Mouse (Mus musculus) left cerebral cortex, adult 9 months (tissue): ENCODE measurements at regions not wholly inside any gene's neighbourhood (a gene's known extent, or its start where the extent isn't known, plus 50 kb on each side); places are given as distances from the start of the nearest gene placed in this dataset.
"Not testable (repeated sequence)": the region's sequence is repeated elsewhere in the genome, so short reads cannot be mapped to it uniquely, and the experiment has no call there.

Experiments
- DNase-seq, 2 experiments: peaks; one replicate each; pipeline ENCODE4 v3.0.0; 2022; ENCODE audit warnings: low spot score in 2 of 2

DNA sequence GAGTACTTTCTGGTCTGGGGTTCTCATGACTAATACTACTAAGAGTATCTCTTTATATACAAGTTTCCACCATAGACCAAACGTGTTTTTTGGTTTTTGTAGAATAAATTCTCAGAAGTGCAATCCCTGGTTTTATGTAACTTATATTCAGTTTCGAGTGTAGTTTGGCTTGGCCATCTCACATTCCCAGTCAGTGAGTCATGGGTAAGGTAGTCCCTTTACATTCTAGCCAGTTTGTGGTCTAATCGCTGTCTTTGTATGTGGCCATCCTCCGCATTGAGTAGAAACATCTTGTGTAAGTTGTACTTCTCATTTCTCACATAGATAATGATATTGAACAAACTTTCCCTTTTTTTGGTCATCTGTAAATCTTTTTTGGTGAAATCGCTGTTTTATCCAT, 88.3 kb downstream of the Anxa5 start:
- DNase-seq, result no peak

- DNase-seq, result no peak
Measured at GRCm38 (mm10) chr3:36383438-36383945, 92.2 kb downstream of the Anxa5 start.

GRCm38 (mm10) chr3:36381621-36382193, 94.0 kb downstream of the Anxa5 start:
- peak; percentile 22 to 51 for DNase-seq

- DNase-seq, result peak; percentile 11 to 29
Measured at GRCm38 (mm10) chr3:36375722-36376121, 100.0 kb downstream of the Anxa5 start.

DNA sequence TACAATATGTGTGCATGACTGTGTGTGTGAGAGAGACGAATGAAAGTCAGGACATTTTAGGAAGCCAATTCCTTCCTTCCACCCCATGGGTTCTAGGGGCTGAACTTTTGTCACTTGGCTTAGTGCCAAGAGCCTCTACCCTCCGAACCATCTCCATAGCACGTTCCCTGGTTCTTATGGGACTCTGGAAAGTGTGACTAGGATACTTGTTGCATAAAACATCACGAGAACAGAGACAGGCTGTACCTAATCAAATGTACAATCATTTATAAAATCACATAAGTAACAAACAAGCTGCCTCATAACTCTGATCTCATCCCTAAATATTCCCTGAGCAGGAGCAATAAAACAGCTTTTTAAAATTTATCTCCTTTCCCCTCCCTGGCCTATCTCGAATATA, 100.8 kb downstream of the Anxa5 start:
- DNase-seq, result no peak

- no peak for DNase-seq
Measured at GRCm38 (mm10) chr3:36360933-36361332, 114.8 kb downstream of the Anxa5 start.

DNA sequence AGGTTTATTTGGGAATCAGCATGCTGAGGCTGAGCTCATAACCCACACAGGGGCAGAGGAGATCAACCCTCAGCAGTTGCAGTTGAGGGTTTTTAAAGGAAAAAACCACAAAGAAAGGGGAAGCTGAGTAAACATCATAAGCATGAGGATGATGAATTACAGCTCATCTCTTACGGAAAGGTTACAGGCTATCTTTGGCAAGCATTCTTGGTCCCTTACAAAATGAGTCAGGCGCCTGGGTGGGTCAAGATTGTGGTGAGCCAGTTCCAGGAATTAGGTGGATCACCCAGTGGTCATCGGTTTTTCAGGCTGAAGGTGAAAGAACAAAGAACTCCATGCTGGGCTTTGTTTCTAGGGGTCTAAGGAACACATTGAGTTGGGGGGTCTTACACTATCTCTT, 121.5 kb downstream of the Anxa5 start:
- DNase-seq, result not testable (repeated sequence)

GRCm38 (mm10) chr3:36352032-36352742, 123.5 kb downstream of the Anxa5 start:
- peak in 1 of 2 experiments; percentile 11 for DNase-seq

DNA sequence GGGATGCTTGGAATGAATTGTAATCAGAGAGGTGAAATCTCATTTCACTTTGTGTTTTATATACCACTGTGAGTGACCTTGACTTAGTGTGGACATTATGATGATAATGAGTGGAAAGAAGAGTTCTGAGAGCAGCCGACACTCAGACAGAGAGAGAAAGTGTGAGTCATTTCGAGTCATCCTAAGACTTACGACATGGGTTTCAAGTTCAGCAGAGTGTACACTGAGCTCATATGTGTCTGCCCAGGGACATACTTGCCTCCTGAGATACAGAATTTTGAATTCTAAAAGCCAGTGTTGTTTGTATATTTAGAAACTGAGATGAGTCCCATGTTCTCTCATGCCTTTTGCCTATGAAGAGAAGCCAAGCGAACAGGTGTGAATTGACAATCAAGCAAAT, 126.6 kb downstream of the Anxa5 start:
- DNase-seq, result no peak

GRCm38 (mm10) chr3:36340889-36341533, 118.9 kb upstream of the Qrfpr start:
- DNase-seq, result peak; percentile 51 to 80

DNA sequence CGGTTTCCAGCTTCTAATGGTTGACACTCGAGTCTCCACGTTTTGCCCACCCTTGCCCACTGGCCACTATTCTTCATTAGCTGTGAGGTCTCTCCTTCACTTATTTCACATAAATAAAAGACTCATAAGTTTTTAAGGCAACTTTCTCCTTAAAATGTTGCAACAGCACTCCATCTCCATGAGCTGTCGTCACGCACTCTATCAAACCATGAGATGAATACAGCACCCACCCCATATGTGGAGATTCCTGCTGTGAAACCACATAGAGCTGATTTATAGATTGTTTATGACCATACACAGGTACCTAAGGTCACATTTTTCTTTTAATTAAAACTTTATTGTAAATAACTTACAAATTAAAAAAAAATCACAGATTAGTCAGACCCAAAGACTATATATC, 117.5 kb upstream of the Qrfpr start:
- no peak for DNase-seq

- no peak for DNase-seq
Measured at GRCm38 (mm10) chr3:36334279-36334678, 112.2 kb upstream of the Qrfpr start.

- no peak for DNase-seq
Measured at GRCm38 (mm10) chr3:36332016-36332415, 109.9 kb upstream of the Qrfpr start.

- no peak for DNase-seq
Measured at GRCm38 (mm10) chr3:36330656-36331055, 108.5 kb upstream of the Qrfpr start.

DNA sequence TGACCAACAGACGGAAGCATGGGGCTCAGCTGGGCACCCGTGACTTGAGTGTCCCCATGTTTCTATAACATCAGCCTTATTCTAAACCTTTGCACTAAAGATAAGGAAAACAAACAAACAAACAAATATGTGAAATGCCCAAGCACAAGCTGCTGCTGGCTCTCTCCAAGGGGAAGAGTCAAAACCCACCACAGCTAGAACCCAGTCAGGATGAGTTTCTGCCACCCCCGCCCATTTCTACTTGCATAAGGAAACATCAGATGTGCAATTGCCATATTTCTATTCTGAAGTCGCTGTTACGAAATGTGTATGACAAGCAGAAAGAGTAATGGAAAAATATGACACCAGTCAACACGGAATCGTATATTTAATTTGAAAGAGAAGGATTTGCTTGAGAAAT, 107.5 kb upstream of the Qrfpr start:
- no peak for DNase-seq

DNA sequence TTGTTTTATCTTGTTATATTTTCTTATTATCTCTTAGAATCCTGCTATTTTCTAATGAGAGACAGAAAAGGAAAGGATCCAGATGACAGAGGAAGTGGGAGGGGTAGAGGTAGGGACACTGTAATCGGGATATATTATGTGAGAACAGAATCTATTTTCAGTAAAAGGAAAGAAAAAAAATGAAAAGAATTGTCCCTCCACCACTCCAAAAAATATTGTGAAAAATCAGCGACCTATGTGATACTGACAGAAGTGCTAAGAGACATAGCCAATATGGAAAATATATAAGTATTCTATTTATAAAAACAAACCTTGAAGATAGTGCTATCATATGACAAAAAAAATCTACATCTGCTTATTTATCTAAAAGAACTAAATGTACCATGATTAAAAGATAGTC, 106.8 kb upstream of the Qrfpr start:
- DNase-seq, result no peak

DNA sequence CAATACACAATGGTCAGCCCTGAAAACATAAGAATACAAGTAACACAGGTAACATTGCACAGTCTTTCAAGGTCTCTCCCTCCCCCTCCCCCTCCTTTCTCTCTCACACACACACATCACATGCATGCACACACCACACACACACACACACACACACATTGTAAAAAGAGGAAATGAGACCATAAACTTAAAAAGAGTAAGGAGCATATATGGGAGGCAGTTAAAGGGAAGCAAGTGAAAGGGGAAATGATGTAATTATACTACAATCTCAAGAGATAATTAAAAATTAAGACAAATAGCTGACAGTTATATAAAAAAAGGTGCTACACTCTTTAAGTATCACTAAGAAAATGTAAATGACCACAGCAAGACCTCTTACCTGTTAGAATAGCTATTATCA, 96.5 kb upstream of the Qrfpr start:
- DNase-seq, result no peak

DNA sequence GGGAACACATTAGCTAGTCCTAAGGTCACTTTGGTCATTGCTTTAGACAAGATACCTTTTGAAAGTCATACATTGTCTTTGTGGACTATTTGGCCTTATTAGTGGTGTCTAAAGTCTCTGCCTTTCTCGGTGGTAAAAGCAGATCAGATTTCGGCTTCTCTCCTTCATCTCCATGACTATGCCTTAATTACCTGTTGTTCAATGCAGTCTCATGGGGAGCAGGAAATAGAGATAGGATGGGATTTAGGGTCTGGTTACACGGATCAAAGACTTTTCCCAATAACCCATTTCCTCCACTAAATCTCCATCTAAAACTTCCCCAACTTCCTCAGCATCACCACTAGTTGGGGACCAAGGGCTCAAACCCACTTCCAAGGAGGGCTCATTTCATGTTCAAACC, 89.2 kb upstream of the Qrfpr start:
- DNase-seq, result no peak

DNA sequence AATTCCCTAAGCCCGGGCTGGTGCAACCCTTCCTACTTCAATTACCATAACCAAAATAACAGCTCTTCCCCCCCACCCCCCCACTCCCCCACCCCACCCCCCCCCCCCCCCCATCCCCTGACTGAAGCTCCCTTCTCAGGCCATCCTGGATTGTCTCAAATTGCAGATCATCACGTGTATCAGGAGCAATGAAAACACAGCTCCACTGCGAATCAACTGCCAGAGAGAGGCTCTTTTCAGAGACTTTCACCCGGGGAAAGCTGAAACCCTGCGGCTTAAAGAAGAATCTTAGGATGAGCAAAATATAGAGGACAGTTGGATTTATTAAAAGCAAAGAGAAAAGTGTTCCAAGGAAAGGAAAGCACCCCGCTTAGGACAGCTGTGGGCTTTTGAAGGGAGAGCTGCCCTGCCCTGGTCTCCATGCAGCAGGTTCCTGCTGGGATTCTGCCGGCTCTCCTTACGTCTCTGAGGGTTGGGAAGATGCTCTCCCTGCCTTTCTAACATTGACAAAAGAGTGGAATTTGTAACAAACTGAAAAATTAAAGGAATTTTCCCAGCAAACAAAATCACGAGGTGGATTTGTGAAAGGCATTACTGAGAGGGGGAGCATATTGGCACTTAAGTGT, 88.6 kb upstream of the Qrfpr start:
- no peak for DNase-seq

- no peak for DNase-seq
Measured at GRCm38 (mm10) chr3:36296792-36297191, 74.7 kb upstream of the Qrfpr start.

GRCm38 (mm10) chr3:36291971-36292370, 69.9 kb upstream of the Qrfpr start:
- DNase-seq, result no peak

DNA sequence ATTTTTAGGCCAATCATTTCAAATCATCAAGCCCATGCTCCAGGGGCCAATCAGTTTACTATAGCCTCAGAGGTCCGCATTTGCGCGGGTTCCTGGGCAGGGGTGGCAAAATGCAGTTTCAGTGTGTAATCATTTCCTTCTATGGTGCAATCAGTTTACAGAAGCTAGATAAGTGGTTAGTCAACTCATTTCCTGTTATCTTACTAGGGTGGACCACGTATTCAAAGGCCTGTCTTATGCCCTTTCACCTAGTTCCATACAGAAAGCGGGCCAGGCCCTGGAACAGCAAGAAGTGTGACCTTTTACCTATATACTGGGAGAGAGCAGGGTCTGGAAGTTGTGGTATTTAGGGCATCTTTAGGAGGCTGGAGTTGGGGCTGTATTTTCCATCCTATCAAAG, 62.0 kb upstream of the Qrfpr start:
- no peak for DNase-seq

- DNase-seq, result no peak
Measured at GRCm38 (mm10) chr3:36275502-36275901, 53.4 kb upstream of the Qrfpr start.
